Mouse (Mus musculus): Measurements from ENCODE around the gene Slc1a3. TPM values are rescaled to one million over a fixed set of nuclear protein-coding genes. Genes with fewer than 3 reads are reported as not detected.

Gene Slc1a3
- polyA plus RNA-seq, 1 experiment from 2014 or later, result 25.2 TPM

DNA sequence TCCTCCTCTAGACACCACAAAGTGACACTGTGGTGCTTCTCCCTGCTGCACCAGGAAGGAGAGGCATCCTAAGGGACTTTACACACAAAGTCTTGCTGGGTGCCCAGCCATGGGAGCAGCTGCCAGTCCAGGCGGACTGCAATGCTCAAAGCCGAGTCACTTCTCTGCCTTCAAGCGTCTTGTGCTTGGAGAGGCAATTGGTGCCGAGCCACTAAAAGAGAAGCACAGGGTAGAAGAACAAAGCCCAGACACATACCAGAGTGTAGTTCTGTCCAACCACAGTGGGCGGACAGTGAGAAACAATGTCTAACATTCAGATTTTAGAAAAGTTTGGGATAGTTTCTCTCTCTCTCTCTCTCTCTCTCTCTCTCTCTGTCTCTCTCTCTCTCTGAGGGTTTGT, 38.0 kb downstream of the Slc1a3 start:
- 0 out of 2 replicates have a peak, but pooled peaks have one; percentile 6 for ATAC-seq (ENCODE audit: low read depth)
- WGBS, result 53% methylated on average over 5 of the region's 5 CpGs
- H3K4me1 ChIP-seq (replicated peaks; ENCODE audit: control insufficient read depth, insufficient read depth, low read length), result peaks cover 13% of the 10 kb centered on the region
- no peak overlapping the region for H3K27ac ChIP-seq (ENCODE audit: low read length)
- H3K9ac ChIP-seq (ENCODE audit: low read length), result no peak overlapping the region
- no peak overlapping the region for H3K4me2 ChIP-seq (ENCODE audit: low read depth, low read length)
- H3K4me3 ChIP-seq (ENCODE audit: low read length), result no peak overlapping the region
- no peaks in the 10 kb centered on the region for H3K27me3 ChIP-seq (ENCODE audit: control insufficient read depth, insufficient read depth, low read depth, low read length)
- no peaks in the 10 kb centered on the region for H3K9me3 ChIP-seq (ENCODE audit: control insufficient read depth, low read length)
- no peaks in the 10 kb centered on the region for H3K36me3 ChIP-seq (ENCODE audit: control insufficient read depth, insufficient read depth, low read length)

- Histone ChIP-seq H3K4me2 (ENCODE audit: low read depth, low read length) (no peak overlapping the region), H3K27me3 (ENCODE audit: control insufficient read depth, insufficient read depth, low read depth, low read length) (no peaks in the 10 kb centered on the region), H3K36me3 (ENCODE audit: control insufficient read depth, insufficient read depth, low read length) (no peaks in the 10 kb centered on the region), H3K4me3 (ENCODE audit: low read length) (no peak overlapping the region), H3K4me1 (replicated peaks; ENCODE audit: control insufficient read depth, insufficient read depth, low read length) (peaks cover 12% of the 10 kb centered on the region), H3K27ac (ENCODE audit: low read length) (no peak overlapping the region), H3K9me3 (ENCODE audit: control insufficient read depth, low read length) (no peaks in the 10 kb centered on the region), H3K9ac (ENCODE audit: low read length) (no peak overlapping the region)
- no peak for ATAC-seq (ENCODE audit: low read depth)
- 91% methylated on average over 25 of the region's 25 CpGs for whole genome bisulfite sequencing
Measured at GRCm38 (mm10) chr15:8667849-8668522, 42.6 kb downstream of the Slc1a3 start.

- no peak overlapping the region for H3K4me3 ChIP-seq (ENCODE audit: low read length)
- no peaks in the 10 kb centered on the region for H3K36me3 ChIP-seq (ENCODE audit: control insufficient read depth, insufficient read depth, low read length)
- ATAC-seq (ENCODE audit: low read depth), result no peak
- H3K4me2 ChIP-seq (ENCODE audit: low read depth, low read length), result no peak overlapping the region
- WGBS, result 80% methylated on average over 15 of the region's 15 CpGs
- H3K4me1 ChIP-seq (replicated peaks; ENCODE audit: control insufficient read depth, insufficient read depth, low read length), result peaks cover 6% of the 10 kb centered on the region
- H3K9me3 ChIP-seq (ENCODE audit: control insufficient read depth, low read length), result no peaks in the 10 kb centered on the region
- no peaks in the 10 kb centered on the region for H3K27me3 ChIP-seq (ENCODE audit: control insufficient read depth, insufficient read depth, low read depth, low read length)
- H3K9ac ChIP-seq (ENCODE audit: low read length), result no peak overlapping the region
- no peak overlapping the region for H3K27ac ChIP-seq (ENCODE audit: low read length)
Measured at GRCm38 (mm10) chr15:8665675-8666350, 44.8 kb downstream of the Slc1a3 start.

DNA sequence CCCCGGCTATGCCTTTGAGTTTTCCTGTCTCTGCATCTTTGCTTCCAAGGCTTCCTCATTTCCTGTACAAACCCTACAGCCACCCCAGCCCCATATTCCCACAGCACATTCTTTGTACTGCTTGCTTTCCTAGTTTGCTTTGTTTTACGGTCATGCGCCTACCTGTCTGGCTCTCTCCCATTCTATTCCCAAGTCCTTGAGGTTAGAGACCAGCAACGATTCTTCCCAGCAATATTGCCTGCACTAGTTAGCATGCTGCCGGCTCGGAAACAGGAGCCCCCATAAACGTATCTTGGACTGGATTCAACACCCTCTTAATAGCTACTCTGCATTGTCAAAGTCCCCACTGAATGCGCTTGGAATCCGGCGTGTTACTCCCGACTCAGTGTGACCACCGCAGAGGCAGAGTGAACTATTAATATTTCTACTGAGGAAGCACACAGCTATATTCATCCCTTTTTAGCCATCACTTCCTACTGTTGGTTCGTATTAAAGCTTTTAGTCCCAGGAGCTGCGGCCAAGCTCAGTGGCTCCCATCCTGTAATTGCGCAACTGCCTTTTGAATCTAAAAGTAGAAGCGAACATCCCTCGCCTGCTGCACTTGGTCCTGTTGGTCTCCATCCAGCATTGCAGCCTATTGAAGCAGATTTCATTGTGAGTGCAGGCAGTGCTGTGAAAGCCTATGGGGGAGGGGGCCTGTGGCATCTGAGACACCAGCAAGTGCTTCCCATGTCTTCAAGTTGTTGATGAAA, 47.0 kb downstream of the Slc1a3 start:
- no peak overlapping the region for H3K4me3 ChIP-seq (ENCODE audit: low read length)
- WGBS, result 39% methylated on average over 17 of the region's 17 CpGs
- no peaks in the 10 kb centered on the region for H3K27me3 ChIP-seq (ENCODE audit: control insufficient read depth, insufficient read depth, low read depth, low read length)
- H3K9ac ChIP-seq (ENCODE audit: low read length), result no peak overlapping the region
- ATAC-seq (ENCODE audit: low read depth), result peak; percentile 83
- peak overlapping the region; percentile 37; the same call in 1 of the 2 replicates for H3K27ac ChIP-seq (ENCODE audit: low read length)
- no peaks in the 10 kb centered on the region for H3K36me3 ChIP-seq (ENCODE audit: control insufficient read depth, insufficient read depth, low read length)
- H3K9me3 ChIP-seq (ENCODE audit: control insufficient read depth, low read length), result no peaks in the 10 kb centered on the region
- peaks cover 20% of the 10 kb centered on the region for H3K4me1 ChIP-seq (replicated peaks; ENCODE audit: control insufficient read depth, insufficient read depth, low read length)
- H3K4me2 ChIP-seq (ENCODE audit: low read depth, low read length), result 0 out of 2 replicates have a peak overlapping the region, but pooled peaks have one; percentile 6

DNA sequence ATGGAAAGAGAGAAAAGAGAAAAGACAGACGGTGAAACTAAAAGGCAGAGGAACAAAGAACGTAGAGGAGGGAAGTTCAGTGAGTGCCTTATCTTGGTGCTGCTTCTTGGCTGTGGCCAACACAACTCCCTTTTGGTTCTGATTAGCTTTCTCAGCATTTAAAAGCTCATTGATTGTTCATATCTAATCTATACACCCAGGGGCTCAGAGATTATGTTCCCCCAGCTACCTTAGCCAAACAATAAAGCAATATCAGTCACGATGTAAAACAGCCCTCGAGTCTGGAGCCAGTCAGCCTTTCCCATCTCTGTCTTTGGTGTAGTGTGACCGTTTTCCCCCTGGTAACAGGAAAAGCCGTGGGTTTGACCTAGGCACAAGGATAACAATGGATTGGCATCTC, 48.7 kb downstream of the Slc1a3 start:
- Histone ChIP-seq H3K4me3 (ENCODE audit: low read length) (no peak overlapping the region), H3K27ac (ENCODE audit: low read length) (no peak overlapping the region), H3K4me1 (replicated peaks; ENCODE audit: control insufficient read depth, insufficient read depth, low read length) (peaks cover 22% of the 10 kb centered on the region), H3K9me3 (ENCODE audit: control insufficient read depth, low read length) (no peaks in the 10 kb centered on the region), H3K4me2 (ENCODE audit: low read depth, low read length) (no peak overlapping the region), H3K9ac (ENCODE audit: low read length) (no peak overlapping the region), H3K27me3 (ENCODE audit: control insufficient read depth, insufficient read depth, low read depth, low read length) (no peaks in the 10 kb centered on the region), H3K36me3 (ENCODE audit: control insufficient read depth, insufficient read depth, low read length) (no peaks in the 10 kb centered on the region)
- ATAC-seq (ENCODE audit: low read depth), result no peak
- WGBS, result 56% methylated on average over 6 of the region's 6 CpGs

DNA sequence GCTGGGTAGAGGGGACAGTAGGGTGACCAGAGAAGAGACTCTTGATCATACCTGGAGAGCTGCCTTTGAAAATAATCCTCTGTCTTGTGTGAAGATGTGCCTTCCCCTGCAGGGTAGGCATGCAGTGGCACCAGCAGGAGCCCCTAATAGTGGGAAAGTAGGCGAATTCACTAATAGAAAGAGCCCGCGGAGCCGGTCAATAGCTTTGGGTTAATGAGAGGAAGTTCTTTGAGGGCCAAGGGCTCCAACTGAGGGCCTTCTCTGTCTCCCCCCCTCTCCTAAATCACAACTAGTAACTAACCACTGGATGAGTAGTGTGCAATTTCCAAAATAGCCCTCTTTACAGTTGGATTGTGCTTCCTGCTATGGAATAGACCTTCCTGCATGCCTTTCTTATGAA, 50.6 kb downstream of the Slc1a3 start:
- H3K27ac ChIP-seq (ENCODE audit: low read length), result peak overlapping the region; percentile 75; the same call in 1 of the 2 replicates
- H3K9ac ChIP-seq (ENCODE audit: low read length), result no peak overlapping the region
- no peaks in the 10 kb centered on the region for H3K36me3 ChIP-seq (ENCODE audit: control insufficient read depth, insufficient read depth, low read length)
- no peaks in the 10 kb centered on the region for H3K9me3 ChIP-seq (ENCODE audit: control insufficient read depth, low read length)
- 78% methylated on average over 4 of the region's 4 CpGs for WGBS
- no peaks in the 10 kb centered on the region for H3K27me3 ChIP-seq (ENCODE audit: control insufficient read depth, insufficient read depth, low read depth, low read length)
- H3K4me3 ChIP-seq (ENCODE audit: low read length), result no peak overlapping the region
- H3K4me2 ChIP-seq (ENCODE audit: low read depth, low read length), result no peak overlapping the region
- ATAC-seq (ENCODE audit: low read depth), result no peak
- H3K4me1 ChIP-seq (replicated peaks; ENCODE audit: control insufficient read depth, insufficient read depth, low read length), result peaks cover 26% of the 10 kb centered on the region

- peaks cover 26% of the 10 kb centered on the region for H3K4me1 ChIP-seq (replicated peaks; ENCODE audit: control insufficient read depth, insufficient read depth, low read length)
- peak overlapping the region; percentile 75 for H3K27ac ChIP-seq (ENCODE audit: low read length)
- H3K27me3 ChIP-seq (ENCODE audit: control insufficient read depth, insufficient read depth, low read depth, low read length), result no peaks in the 10 kb centered on the region
- H3K4me2 ChIP-seq (ENCODE audit: low read depth, low read length), result no peak overlapping the region
- H3K4me3 ChIP-seq (ENCODE audit: low read length), result no peak overlapping the region
- WGBS, result 17% methylated on average over 8 of the region's 8 CpGs
- H3K36me3 ChIP-seq (ENCODE audit: control insufficient read depth, insufficient read depth, low read length), result no peaks in the 10 kb centered on the region
- peak; percentile 17; the same call in 1 of the 2 replicates for ATAC-seq (ENCODE audit: low read depth)
- H3K9me3 ChIP-seq (ENCODE audit: control insufficient read depth, low read length), result no peaks in the 10 kb centered on the region
- H3K9ac ChIP-seq (ENCODE audit: low read length), result no peak overlapping the region
Measured at GRCm38 (mm10) chr15:8659483-8659971, 51.0 kb downstream of the Slc1a3 start.

DNA sequence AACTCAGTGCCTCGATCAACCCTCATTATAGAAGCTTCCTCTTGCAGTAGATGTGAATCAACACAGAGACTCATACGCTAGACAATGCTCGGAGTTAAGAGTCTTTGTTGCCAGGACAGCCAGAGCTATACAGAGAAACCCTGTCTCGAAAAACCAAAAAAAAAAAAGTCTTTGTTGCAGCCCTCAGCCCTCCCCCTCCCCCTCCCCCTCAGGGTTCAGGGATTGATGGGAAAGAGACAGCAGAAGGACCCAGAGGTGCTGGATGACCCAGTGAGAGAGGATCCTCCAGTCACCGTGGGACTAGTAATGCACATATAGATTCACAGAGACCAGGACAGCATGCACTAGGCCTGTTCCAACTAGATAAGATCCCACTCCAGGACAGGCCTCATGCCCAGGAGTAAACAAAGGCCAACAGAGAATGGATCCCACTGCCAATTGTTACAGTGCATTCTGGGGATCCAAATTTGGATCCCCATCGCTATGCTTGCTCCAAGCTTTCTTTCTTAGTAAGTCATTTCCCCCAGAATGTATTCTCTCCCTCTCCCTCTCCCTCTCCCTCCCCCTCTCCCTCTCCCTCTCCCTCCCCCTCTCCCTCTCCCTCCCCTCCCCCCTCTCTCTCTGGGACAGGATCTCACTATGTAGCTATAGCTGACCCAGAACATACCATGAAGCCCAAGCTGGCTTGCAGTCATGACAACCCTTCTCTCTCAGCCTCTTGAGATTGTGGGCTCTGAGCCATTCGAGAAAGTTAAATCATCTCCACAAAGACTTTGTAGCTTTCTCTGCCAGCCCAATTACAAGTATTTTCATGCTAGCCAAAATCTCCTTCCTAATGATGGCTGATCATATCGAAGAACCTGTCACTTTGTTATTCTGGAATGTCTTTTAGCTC, 52.2 kb downstream of the Slc1a3 start:
- peaks cover 23% of the 10 kb centered on the region for H3K4me1 ChIP-seq (replicated peaks; ENCODE audit: control insufficient read depth, insufficient read depth, low read length)
- no peaks in the 10 kb centered on the region for H3K36me3 ChIP-seq (ENCODE audit: control insufficient read depth, insufficient read depth, low read length)
- H3K4me2 ChIP-seq (ENCODE audit: low read depth, low read length), result 0 out of 2 replicates have a peak overlapping the region, but pooled peaks have one; percentile 10
- H3K27ac ChIP-seq (ENCODE audit: low read length), result peak overlapping the region; percentile 82
- WGBS, result 50% methylated on average over 8 of the region's 8 CpGs
- H3K9me3 ChIP-seq (ENCODE audit: control insufficient read depth, low read length), result no peaks in the 10 kb centered on the region
- no peak overlapping the region for H3K4me3 ChIP-seq (ENCODE audit: low read length)
- no peak overlapping the region for H3K9ac ChIP-seq (ENCODE audit: low read length)
- ATAC-seq (ENCODE audit: low read depth), result peak; percentile 91
- no peaks in the 10 kb centered on the region for H3K27me3 ChIP-seq (ENCODE audit: control insufficient read depth, insufficient read depth, low read depth, low read length)
